Mouse (Mus musculus) hindbrain, embryonic 11.5 days (tissue): Measurements from ENCODE around the gene Plekha5. TPM values are rescaled to one million over a fixed set of nuclear protein-coding genes. Genes with fewer than 3 reads are reported as not detected.
"Not testable (repeated sequence)": the region's sequence is repeated elsewhere in the genome, so short reads cannot be mapped to it uniquely, and the experiment has no call there.

Experiments used
- ATAC-seq: fragments of 200-750 bp; cut with Nextera tagmentation; 2 replicates; pipeline ENCODE4 v1.8.0; 2017; ENCODE audit warnings: mild to moderate bottlenecking, moderate TSS enrichment, moderate library complexity; ENCODE audit not compliant: low FRiP score
- DNase-seq: peaks from one replicate; pipeline ENCODE4 v3.0.0-alpha.2; 2015; ENCODE audit warnings: low spot score
- H3K27ac ChIP-seq: fragments of 300-500 bp; sonication (generic); 2 replicates; pipeline ENCODE4 v1.5.1; 2014; ENCODE audit warnings: mild to moderate bottlenecking, low read depth, low read length
- H3K27me3 ChIP-seq: fragments of 300-500 bp; sonication (generic); 2 replicates; pipeline ENCODE4 v1.6.1; 2014; ENCODE audit warnings: mild to moderate bottlenecking, low read length, moderate library complexity, mixed read lengths; ENCODE audit not compliant: control insufficient read depth, insufficient read depth
- H3K36me3 ChIP-seq: fragments of 300-500 bp; sonication (generic); 2 replicates; pipeline ENCODE4 v1.6.1; 2014; ENCODE audit warnings: mild to moderate bottlenecking, low read length, moderate library complexity, mixed read lengths; ENCODE audit not compliant: control insufficient read depth, insufficient read depth
- H3K4me1 ChIP-seq: fragments of 300-500 bp; sonication (generic); replicated peaks from 2 replicates; pipeline ENCODE4 v1.6.1; 2014; ENCODE audit warnings: low read length, mixed read lengths; ENCODE audit not compliant: control insufficient read depth, insufficient read depth
- H3K4me2 ChIP-seq: fragments of 300-500 bp; sonication (generic); replicated peaks from 2 replicates; pipeline ENCODE4 v1.6.1; 2014; ENCODE audit warnings: mild to moderate bottlenecking, low read depth, low read length
- H3K4me3 ChIP-seq: fragments of 300-500 bp; sonication (generic); 2 replicates; pipeline ENCODE4 v1.5.1; 2014; ENCODE audit warnings: low read depth, low read length
- H3K9ac ChIP-seq: fragments of 300-500 bp; sonication (generic); 2 replicates; pipeline ENCODE4 v1.6.1; 2014; ENCODE audit warnings: low read depth, low read length
- H3K9me3 ChIP-seq: fragments of 300-500 bp; sonication (generic); 2 replicates; pipeline ENCODE4 v1.6.1; 2016; ENCODE audit warnings: low read length; ENCODE audit not compliant: control insufficient read depth
- WGBS: fragments of 180-500 bp; shearing (Covaris S2); extraction: QIAGEN DNeasy Blood & Tissue Kit; methylation state at CpG from one replicate; pipeline ENCODE4 v1.1.7; 2014; 5-methylcytosine and 5-hydroxymethylcytosine counted together
- polyA plus RNA-seq: library from polyadenylated mRNA; unstranded; fragments of >200 nt; fragmentation: Nextera tagmentation; extraction: Ambion mirVana; gene quantifications from 2 replicates; pipeline ENCODE4 v1.2.1, GENCODE M21; 2014

The Plekha5 gene
- polyA plus RNA-seq, 1 experiment from 2014 or later: 50.8 TPM

DNA sequence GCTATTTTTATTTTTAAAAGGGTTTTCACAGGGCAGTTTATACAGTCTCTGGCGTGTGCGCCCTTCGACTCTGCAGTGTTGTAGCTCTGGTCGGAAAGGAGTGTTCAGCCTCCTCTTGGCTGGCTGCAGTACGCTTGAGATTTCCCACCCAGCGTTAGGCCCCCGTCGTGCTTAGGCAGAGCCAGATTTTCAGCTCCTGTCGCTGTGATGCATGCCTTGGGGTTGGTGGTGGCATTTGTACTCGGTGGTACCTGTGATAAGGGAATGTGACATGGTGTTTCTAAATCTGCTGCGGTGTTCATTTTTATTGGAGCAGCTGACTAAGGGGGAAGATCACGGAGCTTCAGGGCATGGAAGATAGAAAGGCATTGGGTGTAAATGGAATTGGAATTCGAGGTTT, 95.2 kb downstream of the Plekha5 start:
- no peak overlapping the region for H3K9ac ChIP-seq
- ATAC-seq (no peak; the same call in 1 of the 2 replicates), DNase-seq (no peak)
- no peak overlapping the region for H3K4me3 ChIP-seq
- no peak overlapping the region for H3K27ac ChIP-seq
- no peaks in the 10 kb centered on the region for H3K27me3 ChIP-seq
- H3K9me3 ChIP-seq: no peaks in the 10 kb centered on the region
- no peak overlapping the region for H3K4me2 ChIP-seq
- WGBS: 69% methylated on average over 13 of the region's 13 CpGs
- H3K4me1 ChIP-seq: peaks cover 6% of the 10 kb centered on the region
- no peaks in the 10 kb centered on the region for H3K36me3 ChIP-seq

DNA sequence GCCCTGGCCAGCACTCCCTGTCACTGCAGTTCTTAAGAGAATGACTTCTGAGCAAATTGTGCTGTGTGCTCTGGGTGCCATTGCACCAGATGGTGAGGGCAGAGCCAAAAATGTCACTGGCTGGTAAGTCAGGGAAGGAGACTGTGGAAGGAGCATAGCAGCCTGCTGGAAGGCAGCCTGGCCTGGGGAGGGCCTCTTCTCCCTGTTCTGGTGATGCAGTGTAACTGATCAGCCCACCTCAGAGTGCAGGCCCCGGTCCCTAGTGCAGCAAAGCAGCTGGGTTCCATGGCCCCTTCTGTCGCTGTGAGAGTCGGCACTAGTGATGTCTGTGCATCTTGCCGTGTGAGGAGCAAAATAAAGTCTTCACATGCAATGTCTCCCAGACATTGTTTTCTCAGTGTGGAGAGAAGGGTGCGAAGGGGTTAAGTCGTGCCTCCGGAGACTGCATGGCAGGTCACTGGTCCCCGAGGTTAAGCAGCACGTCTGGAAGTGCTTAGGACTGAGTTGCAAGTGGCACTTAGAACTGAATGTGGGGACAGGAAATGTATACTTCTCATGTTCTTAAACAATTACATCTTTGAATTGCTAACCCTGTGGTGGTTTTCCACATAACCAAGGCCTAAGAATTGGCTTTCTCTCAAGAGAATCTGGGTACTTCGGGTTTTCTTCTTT, 95.8 kb downstream of the Plekha5 start:
- H3K4me1 ChIP-seq: peaks cover 6% of the 10 kb centered on the region
- ATAC-seq (peak; percentile 45; the same call in 1 of the 2 replicates), DNase-seq (peak; percentile 36)
- no peaks in the 10 kb centered on the region for H3K27me3 ChIP-seq
- H3K27ac ChIP-seq: no peak overlapping the region
- no peaks in the 10 kb centered on the region for H3K36me3 ChIP-seq
- H3K9ac ChIP-seq: no peak overlapping the region
- WGBS: 30% methylated on average over 10 of the region's 10 CpGs
- no peaks in the 10 kb centered on the region for H3K9me3 ChIP-seq
- H3K4me2 ChIP-seq: no peak overlapping the region
- H3K4me3 ChIP-seq: no peak overlapping the region

DNA sequence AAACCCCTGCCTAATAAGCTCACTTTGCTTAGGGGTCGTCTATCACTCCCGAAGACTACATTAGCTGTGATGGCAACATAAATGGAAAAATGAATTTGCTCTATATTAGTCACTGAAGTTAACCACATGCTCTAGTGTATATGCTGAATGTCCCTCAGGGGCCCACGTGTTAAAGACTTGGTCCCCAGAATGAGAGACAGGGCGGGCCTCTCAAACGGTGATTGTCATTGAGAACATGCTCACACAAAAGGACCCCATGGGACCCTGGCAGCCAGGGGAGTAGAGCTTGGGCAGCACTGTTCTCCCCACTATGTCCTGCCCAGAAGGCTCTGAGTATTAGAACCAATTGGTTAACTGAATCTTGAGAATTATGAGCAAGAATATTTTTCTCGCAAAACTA, 97.1 kb downstream of the Plekha5 start:
- DNase-seq (no peak), ATAC-seq (0 out of 2 replicates have a peak, but pooled peaks have one; percentile 23)
- no peak overlapping the region for H3K4me2 ChIP-seq
- WGBS: 48% methylated on average over 6 of the region's 6 CpGs
- no peaks in the 10 kb centered on the region for H3K27me3 ChIP-seq
- no peaks in the 10 kb centered on the region for H3K9me3 ChIP-seq
- no peaks in the 10 kb centered on the region for H3K36me3 ChIP-seq
- H3K4me3 ChIP-seq: no peak overlapping the region
- no peak overlapping the region for H3K9ac ChIP-seq
- H3K27ac ChIP-seq: no peak overlapping the region
- peaks cover 6% of the 10 kb centered on the region for H3K4me1 ChIP-seq

DNA sequence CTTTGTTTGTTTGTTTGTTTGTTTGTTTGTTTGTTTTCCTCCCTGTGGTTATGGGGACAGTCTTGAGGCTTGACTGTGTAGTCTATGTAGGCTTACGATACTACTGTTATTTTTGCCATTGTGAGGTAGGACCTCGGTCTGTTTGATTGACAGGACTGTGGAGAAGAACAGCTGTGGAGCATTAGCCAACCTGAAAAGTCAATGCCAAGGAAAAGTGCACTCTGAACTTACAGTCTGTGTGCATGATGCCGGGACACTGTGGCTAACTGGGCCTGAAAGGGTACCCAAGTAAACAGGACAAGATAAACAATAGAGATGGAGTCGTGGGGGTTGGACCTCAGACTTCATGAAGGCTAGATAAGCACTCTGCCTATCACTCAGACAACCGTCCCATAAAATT, 98.0 kb downstream of the Plekha5 start:
- H3K4me1 ChIP-seq: peaks cover 6% of the 10 kb centered on the region
- no peak overlapping the region for H3K4me3 ChIP-seq
- no peak overlapping the region for H3K9ac ChIP-seq
- no peaks in the 10 kb centered on the region for H3K9me3 ChIP-seq
- 64% methylated on average over 5 of the region's 5 CpGs for WGBS
- DNase-seq (no peak), ATAC-seq (no peak)
- H3K27ac ChIP-seq: no peak overlapping the region
- H3K4me2 ChIP-seq: no peak overlapping the region
- H3K36me3 ChIP-seq: no peaks in the 10 kb centered on the region
- no peaks in the 10 kb centered on the region for H3K27me3 ChIP-seq

GRCm38 (mm10) chr6:140523600-140523999, 99.7 kb downstream of the Plekha5 start:
- Histone ChIP-seq H3K4me2 (no peak overlapping the region), H3K36me3 (no peaks in the 10 kb centered on the region), H3K27me3 (no peaks in the 10 kb centered on the region), H3K27ac (no peak overlapping the region), H3K4me3 (no peak overlapping the region), H3K9me3 (no peaks in the 10 kb centered on the region), H3K4me1 (peaks cover 6% of the 10 kb centered on the region), H3K9ac (no peak overlapping the region)
- WGBS: 97% methylated on average over 4 of the region's 4 CpGs
- no peak for ATAC-seq
- DNase-seq: no peak

DNA sequence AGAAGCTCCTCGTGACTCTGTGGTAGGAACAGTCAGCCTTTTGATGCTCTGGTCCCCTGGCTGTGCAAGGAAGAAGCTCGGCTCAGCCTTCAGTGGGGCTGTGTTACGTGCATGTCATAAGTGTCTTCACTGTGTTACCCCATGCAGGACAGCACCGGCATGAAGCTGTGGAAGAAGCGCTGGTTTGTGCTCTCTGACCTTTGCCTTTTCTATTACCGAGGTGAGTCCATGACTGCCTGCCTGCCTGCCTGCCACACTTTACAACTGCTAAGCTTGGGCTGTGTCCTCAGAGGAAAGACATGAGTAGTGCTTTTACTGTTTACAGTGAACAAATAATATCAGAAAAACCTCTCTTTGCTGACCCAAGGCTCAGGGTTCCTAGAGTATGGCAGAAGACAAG, 104.6 kb downstream of the Plekha5 start:
- Histone ChIP-seq H3K9me3 (no peaks in the 10 kb centered on the region), H3K4me1 (no peaks in the 10 kb centered on the region), H3K4me2 (no peak overlapping the region), H3K9ac (no peak overlapping the region), H3K27me3 (no peaks in the 10 kb centered on the region), H3K27ac (no peak overlapping the region), H3K4me3 (no peak overlapping the region), H3K36me3 (no peaks in the 10 kb centered on the region)
- 85% methylated on average over 6 of the region's 6 CpGs for WGBS
- ATAC-seq (no peak), DNase-seq (no peak)

DNA sequence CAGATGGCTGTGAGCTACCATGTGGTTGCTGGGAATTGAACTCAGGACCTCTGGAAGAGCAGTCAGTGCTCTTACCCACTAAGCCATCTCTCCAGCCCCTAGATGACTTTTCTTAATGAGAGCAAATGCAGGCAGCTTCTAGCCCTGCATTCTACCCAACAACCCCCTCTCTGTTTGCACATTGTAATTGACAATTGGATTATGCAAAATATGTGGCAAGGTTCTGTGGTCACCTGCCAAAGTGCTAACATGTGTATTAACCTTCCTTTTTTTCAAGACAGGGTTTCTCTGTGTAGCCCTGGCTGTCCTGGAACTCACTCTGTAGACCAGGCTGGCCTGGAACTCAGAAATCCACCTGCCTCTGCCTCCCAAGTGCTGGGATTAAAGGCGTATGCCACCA, 109.0 kb downstream of the Plekha5 start:
- not testable (repeated sequence) for H3K4me2 ChIP-seq, H3K9ac ChIP-seq, H3K36me3 ChIP-seq, H3K4me3 ChIP-seq, H3K27me3 ChIP-seq, DNase-seq, H3K27ac ChIP-seq, H3K4me1 ChIP-seq, ATAC-seq, H3K9me3 ChIP-seq
- 100% methylated on average over 1 of the region's 1 CpGs for WGBS

DNA sequence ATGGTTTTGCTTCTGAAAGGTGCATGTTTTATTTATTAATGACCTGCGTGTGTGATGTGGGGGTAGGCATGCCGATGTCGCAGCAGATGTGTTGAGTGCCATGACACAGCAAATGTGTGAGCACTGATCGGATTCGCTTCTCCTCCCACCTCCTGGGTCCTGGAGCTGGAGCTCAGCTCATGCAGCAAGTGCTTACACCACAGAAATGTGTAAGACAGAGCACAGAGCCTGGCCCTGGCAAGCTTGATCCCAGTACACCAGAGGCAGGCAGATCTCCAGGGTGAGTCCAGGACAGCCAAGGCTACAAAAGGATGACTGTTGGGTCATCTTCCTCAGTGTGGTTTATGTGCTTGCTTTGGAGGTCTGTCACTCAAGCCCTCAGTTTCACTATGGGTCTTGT, 109.8 kb downstream of the Plekha5 start:
- Histone ChIP-seq H3K27ac (no peak overlapping the region), H3K9me3 (no peaks in the 10 kb centered on the region), H3K9ac (no peak overlapping the region), H3K4me3 (no peak overlapping the region), H3K36me3 (0 out of 2 replicates have a peak, but pooled peaks cover 6% of the 10 kb centered on the region), H3K4me1 (no peaks in the 10 kb centered on the region), H3K4me2 (no peak overlapping the region), H3K27me3 (no peaks in the 10 kb centered on the region)
- DNase-seq (no peak), ATAC-seq (no peak)
- 89% methylated on average over 5 of the region's 5 CpGs for WGBS

- Histone ChIP-seq H3K4me1 (no peaks in the 10 kb centered on the region), H3K27ac (no peak overlapping the region), H3K4me3 (no peak overlapping the region), H3K4me2 (no peak overlapping the region), H3K9me3 (no peaks in the 10 kb centered on the region), H3K9ac (no peak overlapping the region), H3K27me3 (no peaks in the 10 kb centered on the region), H3K36me3 (0 out of 2 replicates have a peak, but pooled peaks cover 6% of the 10 kb centered on the region)
- 73% methylated on average over 8 of the region's 8 CpGs for WGBS
- no peak for ATAC-seq
- no peak for DNase-seq
Observed at GRCm38 (mm10) chr6:140535504-140535903, 111.7 kb downstream of the Plekha5 start.
